Mouse (Mus musculus) ES-E14 (cell line): ENCODE data around the gene Dapk2.

ENCODE experiments used
- CHD2 ChIP-seq: IDR thresholded peaks from 2 replicates; pipeline ENCODE4 v1.6.1; 2014; ENCODE audit warnings: mild to moderate bottlenecking, low read depth, low read length, inconsistent platforms
- HCFC1 ChIP-seq: IDR thresholded peaks from 2 replicates; pipeline ENCODE4 v1.6.1; 2012; ENCODE audit warnings: low read length, inconsistent platforms, borderline replicate concordance; ENCODE audit not compliant: insufficient read depth
- ZC3H11A ChIP-seq: IDR thresholded peaks from 2 replicates; pipeline ENCODE4 v1.6.1; 2012; ENCODE audit warnings: low read depth, mild to moderate bottlenecking, inconsistent platforms, low read length, borderline replicate concordance
- ZNF384 ChIP-seq: IDR thresholded peaks from 2 replicates; pipeline ENCODE4 v1.6.1; 2012; ENCODE audit warnings: low read depth, low read length, inconsistent platforms

DNA sequence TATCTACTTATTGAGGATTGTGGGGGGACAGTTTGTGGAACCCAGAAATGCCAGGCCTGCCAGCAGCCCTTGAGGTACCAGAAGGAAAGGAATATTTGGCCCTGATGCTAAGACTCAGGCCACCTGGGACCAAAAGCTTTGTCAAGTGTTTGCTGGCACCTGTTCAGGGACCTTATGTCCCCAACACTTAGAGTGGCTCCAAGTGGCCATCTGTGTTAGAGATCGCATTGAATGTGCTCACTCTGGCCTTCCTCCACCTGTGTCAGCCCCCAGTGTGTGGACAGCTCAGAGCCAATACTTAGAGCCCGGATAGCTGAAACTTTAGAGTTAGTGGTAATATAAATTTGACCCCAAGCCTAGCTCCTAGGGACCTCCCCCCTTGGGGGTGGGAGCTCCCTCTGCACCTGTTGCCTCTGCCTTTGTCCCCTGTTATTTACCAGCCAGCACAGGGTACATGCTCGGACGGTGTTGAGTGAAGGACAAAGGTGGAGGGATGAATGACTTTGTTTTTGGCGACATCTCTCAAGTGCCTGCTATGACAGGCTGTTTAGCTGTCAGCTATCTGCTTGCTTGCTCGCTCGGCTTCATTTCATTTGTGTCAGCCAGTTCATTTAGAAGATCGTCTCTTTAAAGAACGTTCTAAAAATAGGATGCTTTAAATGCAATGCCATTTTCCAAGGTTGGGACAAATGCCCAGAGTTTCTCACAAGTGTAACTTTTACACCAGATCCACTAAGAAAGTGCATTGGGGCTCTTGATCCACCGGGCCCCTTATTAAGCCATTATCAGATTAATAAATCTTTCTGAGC lies 61.1 kb downstream of the Dapk2 start:
- TF ChIP-seq ZNF384 (no peak), CHD2 (no peak), ZC3H11A (no peak), HCFC1 (no peak)
